Mouse (Mus musculus) activated CD4-positive, CD25-positive, alpha-beta regulatory T cell (primary cell): Measurements from ENCODE around the gene Olfr1176. TPM values are rescaled to one million over a fixed set of nuclear protein-coding genes. Genes with fewer than 3 reads are reported as not detected.

Experiments
- polyA plus RNA-seq, 2 experiments: library from polyadenylated mRNA; unstranded; fragments of 100-300 nt; shearing (Covaris generic); gene quantifications; one replicate each; pipeline ENCODE4 v1.2.1; 2017

Olfr1176 gene
- under 1 TPM in 1 of 2 experiments, not detected in 1; 0.06 TPM for polyA plus RNA-seq

DNA sequence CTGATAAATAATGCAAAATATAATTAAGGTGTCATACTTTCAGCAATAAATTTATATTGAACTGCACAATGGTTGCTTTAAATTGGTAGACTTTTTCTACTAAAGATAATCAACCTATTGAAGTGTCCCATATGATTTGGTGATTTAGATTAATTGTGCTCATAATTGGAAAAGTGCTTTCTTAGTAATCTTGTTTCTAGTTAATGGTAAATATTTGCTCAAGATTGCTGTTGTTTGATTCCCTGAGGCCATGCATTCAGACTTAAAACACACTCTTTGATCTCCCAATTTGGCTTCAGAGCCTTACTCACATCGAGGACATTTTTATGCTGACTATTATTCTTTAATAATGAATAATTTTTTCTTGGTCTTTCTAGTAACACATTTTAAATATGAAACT lies at the start of gene Olfr1176:
TSS of gene Olfr1176 (plus strand) at position 301 of the 400 bp plus-strand sequence.

DNA sequence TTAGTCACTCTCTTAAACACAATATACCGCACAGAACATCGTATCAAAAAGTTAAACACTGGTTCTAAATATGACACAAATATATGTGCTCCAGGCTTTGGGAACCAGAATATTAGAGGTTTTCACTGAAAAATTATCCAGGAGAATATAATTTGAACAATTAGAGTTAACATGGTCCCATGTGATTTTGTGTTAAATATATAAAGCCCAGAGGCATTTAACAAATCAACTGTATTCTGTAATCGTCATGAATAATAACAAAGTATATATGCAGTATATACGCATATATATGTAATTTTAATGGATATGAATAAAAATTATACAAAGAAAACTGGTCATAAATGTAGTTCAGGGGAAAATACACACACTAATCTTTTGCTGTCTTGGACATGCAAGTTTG lies 21.5 kb upstream of the Olfr1176 start, which contains the start of gene Olfr1174-ps:
TSS of gene Olfr1174-ps (minus strand) at position 101 of the 400 bp plus-strand sequence.

GRCm38 (mm10) chr2:88327115-88327514 lies 9.4 kb upstream of the Olfr1176 start, which contains the start of gene Olfr1175-ps:
Olfr1175-ps (minus strand) TSS chr2:88327215.

DNA sequence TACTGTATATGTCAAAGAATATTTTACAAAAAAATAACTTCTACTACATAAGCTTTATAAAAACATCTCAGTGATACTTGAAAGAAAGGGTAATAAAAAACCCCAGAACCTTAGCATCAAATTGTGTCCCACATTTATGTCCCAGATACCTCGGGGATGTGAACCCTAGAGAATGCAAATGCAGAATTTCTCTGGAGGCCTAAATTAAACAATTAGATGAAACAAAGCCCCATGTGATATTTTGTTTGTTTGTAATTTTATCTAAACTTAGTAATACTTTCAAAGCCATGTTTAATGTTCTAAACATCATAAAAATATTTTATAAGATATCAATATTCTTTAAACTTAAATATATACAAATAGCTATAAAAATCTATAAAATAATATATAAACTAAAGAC lies 9.9 kb downstream of the Olfr1176 start, which contains the start of gene Olfr1177-ps:
TSS of gene Olfr1177-ps (minus strand) at position 101 of the 400 bp plus-strand sequence.

DNA sequence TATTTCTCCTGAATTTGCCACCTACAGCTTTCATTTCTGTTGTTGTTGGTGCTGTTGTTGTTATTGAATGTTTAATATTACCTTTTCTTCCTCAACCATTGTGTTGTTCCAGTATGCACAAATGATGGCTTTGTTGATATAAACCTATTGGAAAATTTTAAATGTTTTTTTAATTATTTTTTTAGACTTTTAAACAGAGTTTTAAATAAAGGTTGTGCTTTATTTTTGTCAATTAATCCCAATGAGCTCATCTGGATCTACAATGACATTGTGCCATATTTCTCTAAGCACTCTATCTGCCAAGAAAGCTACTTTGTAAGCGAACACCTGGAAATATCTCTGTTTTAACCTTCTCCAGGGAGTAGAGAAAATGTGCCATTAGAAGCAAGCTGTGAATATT lies 50.2 kb downstream of the Olfr1176 start, which contains the start of gene Olfr1178:
TSS of gene Olfr1178 (plus strand) at position 301 of the 400 bp plus-strand sequence.

Other genes with a start within 250 kb of the Olfr1176 start
- not detected for gene Olfr1164, start 242.8 kb upstream of the Olfr1176 start, polyA plus RNA-seq
- gene Olfr1166, start 208.4 kb upstream of the Olfr1176 start, polyA plus RNA-seq, result not detected
- gene Olfr1167, start 181.5 kb upstream of the Olfr1176 start, polyA plus RNA-seq, result not detected
- gene Olfr1168, start 154.8 kb upstream of the Olfr1176 start, polyA plus RNA-seq, result not detected
- gene Olfr1170, start 108.4 kb upstream of the Olfr1176 start, polyA plus RNA-seq, result not detected
- under 1 TPM in 1 of 2 experiments, not detected in 1; 0.31 TPM for gene Olfr1173, start 56.8 kb upstream of the Olfr1176 start, polyA plus RNA-seq
- gene Olfr1174-ps, start 21.6 kb upstream of the Olfr1176 start, polyA plus RNA-seq, result under 1 TPM in 1 of 2 experiments, not detected in 1; 0.69 TPM
- gene Olfr1175-ps, start 9.5 kb upstream of the Olfr1176 start, polyA plus RNA-seq, result under 1 TPM in 1 of 2 experiments, not detected in 1; 0.04 TPM
- gene Olfr1177-ps, start 9.8 kb downstream of the Olfr1176 start, polyA plus RNA-seq, result not detected
- under 1 TPM in 1 of 2 experiments, not detected in 1; 0.02 TPM for gene Olfr1178, start 50.3 kb downstream of the Olfr1176 start, polyA plus RNA-seq
- not detected for gene Olfr1179, start 69.7 kb downstream of the Olfr1176 start, polyA plus RNA-seq
- gene Olfr1180, start 82.4 kb downstream of the Olfr1176 start, polyA plus RNA-seq, result not detected
- gene Olfr1181, start 89.5 kb downstream of the Olfr1176 start, polyA plus RNA-seq, result under 1 TPM in 1 of 2 experiments, not detected in 1; 0.09 TPM
- not detected for gene Gm13757, start 112.4 kb downstream of the Olfr1176 start, polyA plus RNA-seq
- gene Olfr1183, start 118.1 kb downstream of the Olfr1176 start, polyA plus RNA-seq, result not detected
- gene Olfr1184, start 146.9 kb downstream of the Olfr1176 start, polyA plus RNA-seq, result not detected
- under 1 TPM in 1 of 2 experiments, not detected in 1; 0.10 TPM for gene Olfr1185-ps1, start 156.6 kb downstream of the Olfr1176 start, polyA plus RNA-seq
- not detected for gene Olfr1186, start 181.8 kb downstream of the Olfr1176 start, polyA plus RNA-seq
- under 1 TPM; 0.30 to 0.65 TPM for gene Olfr1188, start 220.2 kb downstream of the Olfr1176 start, polyA plus RNA-seq
- gene Olfr1189, start 249.7 kb downstream of the Olfr1176 start, polyA plus RNA-seq, result not detected